Mouse (Mus musculus) monocyte, adult 2 months (primary cell): ENCODE measurements at regions not wholly inside any gene's neighbourhood (a gene's known extent, or its start where the extent isn't known, plus 50 kb on each side); places are given as distances from the start of the nearest gene placed in this dataset.

Source experiments
- DNase-seq, 2 experiments: peaks; one replicate each; pipeline ENCODE4 v3.0.0; 2022; ENCODE audit warnings: low spot score in 2 of 2, low read depth in 1 of 2

GRCm38 (mm10) chr1:73363549-73364299, 348.0 kb upstream of the Tnp1 start:
- no peak for DNase-seq

- DNase-seq = no peak
Measured at GRCm38 (mm10) chr1:73362122-73362521, 346.4 kb upstream of the Tnp1 start.

GRCm38 (mm10) chr1:73361300-73361699, 345.6 kb upstream of the Tnp1 start:
- DNase-seq = no peak

- DNase-seq = no peak
Measured at GRCm38 (mm10) chr1:73354447-73354846, 338.7 kb upstream of the Tnp1 start.

GRCm38 (mm10) chr1:73348476-73348875, 332.8 kb upstream of the Tnp1 start:
- no peak for DNase-seq

- no peak for DNase-seq
Measured at GRCm38 (mm10) chr1:73344587-73344986, 328.9 kb upstream of the Tnp1 start.

GRCm38 (mm10) chr1:73341911-73342310, 326.2 kb upstream of the Tnp1 start:
- DNase-seq = no peak

- no peak for DNase-seq
Measured at GRCm38 (mm10) chr1:73337401-73337800, 321.7 kb upstream of the Tnp1 start.

- no peak for DNase-seq
Measured at GRCm38 (mm10) chr1:73309556-73309955, 293.8 kb upstream of the Tnp1 start.

GRCm38 (mm10) chr1:73308420-73308819, 292.7 kb upstream of the Tnp1 start:
- no peak for DNase-seq

- no peak for DNase-seq
Measured at GRCm38 (mm10) chr1:73307194-73307593, 291.5 kb upstream of the Tnp1 start.

GRCm38 (mm10) chr1:73299978-73300688, 284.4 kb upstream of the Tnp1 start:
- no peak for DNase-seq

GRCm38 (mm10) chr1:73285342-73285741, 269.6 kb upstream of the Tnp1 start:
- DNase-seq = no peak

GRCm38 (mm10) chr1:73274480-73274879, 258.8 kb upstream of the Tnp1 start:
- DNase-seq = no peak

- no peak for DNase-seq
Measured at GRCm38 (mm10) chr1:73270787-73271391, 255.2 kb upstream of the Tnp1 start.

GRCm38 (mm10) chr1:73269051-73269755, 253.5 kb upstream of the Tnp1 start:
- DNase-seq = no peak

GRCm38 (mm10) chr1:73265009-73265408, 249.3 kb upstream of the Tnp1 start:
- no peak for DNase-seq

- no peak for DNase-seq
Measured at GRCm38 (mm10) chr1:73264245-73264644, 248.5 kb upstream of the Tnp1 start.

- DNase-seq = no peak
Measured at GRCm38 (mm10) chr1:73259525-73260098, 243.9 kb upstream of the Tnp1 start.

GRCm38 (mm10) chr1:73257263-73257662, 241.6 kb upstream of the Tnp1 start:
- DNase-seq = no peak

GRCm38 (mm10) chr1:73251911-73252356, 236.2 kb upstream of the Tnp1 start:
- no peak for DNase-seq
